Mouse (Mus musculus): ENCODE results near the gene Ccdc32. TPM values are rescaled to one million over a fixed set of nuclear protein-coding genes. Genes with fewer than 3 reads are reported as not detected.
"Not testable (repeated sequence)": the region's sequence is repeated elsewhere in the genome, so short reads cannot be mapped to it uniquely, and the experiment has no call there.

The Ccdc32 gene
- polyA plus RNA-seq, 1 experiment from 2014 or later: 25.4 TPM

GRCm38 (mm10) chr2:119026951-119027350, 2.2 kb downstream of the Ccdc32 start:
- H3K27me3 ChIP-seq: no peaks in the 10 kb centered on the region; the same call in 1 of the 2 replicates
- no peak overlapping the region for H3K4me3 ChIP-seq
- H3K4me1 ChIP-seq: peaks cover 12% of the 10 kb centered on the region
- H3K9me3 ChIP-seq: no peaks in the 10 kb centered on the region
- peaks cover 30% of the 10 kb centered on the region for H3K36me3 ChIP-seq
- WGBS: 93% methylated on average over 4 of the region's 4 CpGs
- no peak for ATAC-seq (ENCODE audit: insufficient number of reproducible peaks, insufficient read depth, low FRiP score, low TSS enrichment, low read depth)
- H3K4me2 ChIP-seq: no peak overlapping the region
- no peak overlapping the region for H3K27ac ChIP-seq
- H3K9ac ChIP-seq: no peak overlapping the region

GRCm38 (mm10) chr2:119025239-119025616, 4.0 kb downstream of the Ccdc32 start:
- H3K36me3 ChIP-seq: peaks cover 42% of the 10 kb centered on the region
- no peak overlapping the region for H3K4me2 ChIP-seq
- H3K4me3 ChIP-seq: no peak overlapping the region
- no peaks in the 10 kb centered on the region for H3K9me3 ChIP-seq
- H3K9ac ChIP-seq: no peak overlapping the region
- no peak overlapping the region for H3K27ac ChIP-seq
- no peak for ATAC-seq (ENCODE audit: insufficient number of reproducible peaks, insufficient read depth, low FRiP score, low TSS enrichment, low read depth)
- WGBS: 74% methylated on average over 4 of the region's 4 CpGs
- H3K27me3 ChIP-seq: no peaks in the 10 kb centered on the region
- peaks cover 12% of the 10 kb centered on the region for H3K4me1 ChIP-seq

- Histone ChIP-seq H3K9ac (no peak overlapping the region), H3K27ac (no peak overlapping the region), H3K4me1 (peaks cover 12% of the 10 kb centered on the region), H3K4me3 (no peak overlapping the region), H3K4me2 (no peak overlapping the region), H3K9me3 (no peaks in the 10 kb centered on the region), H3K27me3 (no peaks in the 10 kb centered on the region), H3K36me3 (peaks cover 45% of the 10 kb centered on the region)
- no peak for ATAC-seq (ENCODE audit: insufficient number of reproducible peaks, insufficient read depth, low FRiP score, low TSS enrichment, low read depth)
- WGBS: 73% methylated on average over 9 of the region's 9 CpGs
These were observed 4.5 kb downstream of the Ccdc32 start for GRCm38 (mm10) chr2:119024536-119025238.

GRCm38 (mm10) chr2:119023154-119023660, 6.0 kb downstream of the Ccdc32 start:
- Histone ChIP-seq H3K9ac (no peak overlapping the region), H3K9me3 (no peaks in the 10 kb centered on the region), H3K4me3 (no peak overlapping the region), H3K4me2 (no peak overlapping the region), H3K27me3 (no peaks in the 10 kb centered on the region), H3K27ac (no peak overlapping the region), H3K36me3 (peaks cover 55% of the 10 kb centered on the region), H3K4me1 (peaks cover 12% of the 10 kb centered on the region)
- WGBS: 87% methylated on average over 6 of the region's 6 CpGs
- ATAC-seq (ENCODE audit: insufficient number of reproducible peaks, insufficient read depth, low FRiP score, low TSS enrichment, low read depth): no peak

DNA sequence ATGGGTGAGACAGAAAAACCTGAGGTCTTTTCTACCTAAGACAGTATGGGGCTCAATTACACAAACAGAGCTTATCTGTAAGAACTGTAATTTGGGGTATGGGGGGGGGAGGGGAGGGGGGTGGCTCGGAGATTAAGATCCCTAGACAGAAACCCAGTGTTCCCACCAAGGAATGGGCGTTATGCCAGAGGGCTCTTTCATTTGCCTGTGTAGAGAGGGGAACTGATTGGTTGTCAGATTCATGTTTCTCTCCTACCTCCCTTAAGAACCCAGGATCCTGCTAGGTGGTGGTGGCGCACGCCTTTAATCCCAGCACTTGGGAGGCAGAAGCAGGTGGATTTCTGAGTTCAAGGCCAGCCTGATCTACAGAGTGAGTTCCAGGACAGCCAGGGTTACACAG, 9.7 kb downstream of the Ccdc32 start:
- no peaks in the 10 kb centered on the region; the same call in 1 of the 2 replicates for H3K9me3 ChIP-seq
- no peak for ATAC-seq (ENCODE audit: insufficient number of reproducible peaks, insufficient read depth, low FRiP score, low TSS enrichment, low read depth)
- no peaks in the 10 kb centered on the region for H3K27me3 ChIP-seq
- H3K4me1 ChIP-seq: peaks cover 8% of the 10 kb centered on the region
- no peak overlapping the region for H3K9ac ChIP-seq
- H3K36me3 ChIP-seq: peaks cover 48% of the 10 kb centered on the region
- no peak overlapping the region for H3K27ac ChIP-seq
- WGBS: 57% methylated on average over 4 of the region's 4 CpGs
- no peak overlapping the region for H3K4me2 ChIP-seq
- H3K4me3 ChIP-seq: no peak overlapping the region

DNA sequence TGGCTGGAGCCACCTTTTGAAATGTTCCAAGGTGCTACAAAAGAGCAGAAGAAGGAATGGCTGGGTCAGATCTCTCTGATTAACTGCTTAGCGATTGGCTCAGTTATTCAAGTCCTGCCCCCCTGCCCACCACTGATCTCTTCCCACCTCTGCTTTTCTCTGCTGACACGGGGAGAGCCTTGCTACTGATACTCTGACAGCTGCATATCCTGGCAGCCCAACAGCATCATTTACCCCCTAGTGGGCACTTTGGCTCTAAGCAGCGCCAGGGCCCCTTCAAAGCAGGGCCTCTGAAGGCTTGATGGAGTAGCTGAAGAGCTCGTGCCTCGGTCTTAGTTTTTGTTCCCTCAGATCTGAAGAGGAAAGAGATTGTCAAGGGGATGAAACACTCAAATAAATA, 10.1 kb downstream of the Ccdc32 start:
- Histone ChIP-seq H3K4me2 (0 out of 2 replicates have a peak overlapping the region, but pooled peaks have one; percentile 9), H3K9me3 (no peaks in the 10 kb centered on the region; the same call in 1 of the 2 replicates), H3K4me3 (no peak overlapping the region), H3K27me3 (no peaks in the 10 kb centered on the region), H3K9ac (peak overlapping the region; percentile 58; the same call in 1 of the 2 replicates), H3K4me1 (peaks cover 8% of the 10 kb centered on the region), H3K36me3 (peaks cover 48% of the 10 kb centered on the region), H3K27ac (peak overlapping the region; percentile 33; the same call in 1 of the 2 replicates)
- 19% methylated on average over 5 of the region's 5 CpGs for WGBS
- no peak; the same call in 1 of the 2 replicates for ATAC-seq (ENCODE audit: insufficient number of reproducible peaks, insufficient read depth, low FRiP score, low TSS enrichment, low read depth)

DNA sequence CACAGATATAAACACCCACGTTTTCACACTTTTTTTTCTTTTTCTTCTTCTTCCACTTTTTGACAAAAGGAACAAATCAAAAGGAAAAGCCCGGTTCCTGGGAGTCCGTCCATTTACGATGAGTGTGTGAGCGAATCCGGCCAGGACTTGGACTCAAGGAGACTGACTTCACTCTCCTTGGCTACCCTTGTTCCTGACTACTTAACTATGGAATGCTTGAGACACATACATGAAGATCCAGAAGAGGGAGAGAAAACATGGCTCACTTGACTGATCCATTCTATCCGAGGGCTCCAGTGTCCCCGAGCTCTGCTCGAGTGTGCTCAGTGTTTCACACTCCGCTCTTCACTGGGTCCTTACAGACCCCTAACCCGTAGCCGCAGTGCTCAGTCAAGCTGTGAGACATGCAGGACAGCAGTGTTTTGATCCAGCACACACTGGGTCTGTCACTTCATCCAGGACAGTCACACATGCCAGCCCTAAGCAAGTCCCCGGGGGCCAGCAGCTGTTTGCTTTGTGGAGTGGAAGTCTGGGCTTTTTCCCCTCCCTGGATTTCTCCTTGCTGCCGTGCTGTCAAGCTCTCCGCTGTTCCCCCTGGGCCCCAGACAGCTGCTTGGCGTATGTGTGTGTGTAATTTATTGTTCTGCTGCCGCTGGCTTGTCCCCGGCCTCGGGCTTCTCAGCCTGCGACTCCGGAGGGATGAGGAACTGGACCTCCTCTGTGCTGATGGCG, 10.6 kb downstream of the Ccdc32 start:
- 0 out of 2 replicates have a peak, but pooled peaks have one; percentile 26 for ATAC-seq (ENCODE audit: insufficient number of reproducible peaks, insufficient read depth, low FRiP score, low TSS enrichment, low read depth)
- Histone ChIP-seq H3K27me3 (no peaks in the 10 kb centered on the region), H3K4me3 (no peak overlapping the region), H3K9me3 (no peaks in the 10 kb centered on the region; the same call in 1 of the 2 replicates), H3K4me1 (peaks cover 8% of the 10 kb centered on the region), H3K36me3 (peaks cover 48% of the 10 kb centered on the region), H3K27ac (peak overlapping the region; percentile 33; the same call in 1 of the 2 replicates), H3K4me2 (0 out of 2 replicates have a peak overlapping the region, but pooled peaks have one; percentile 9), H3K9ac (peak overlapping the region; percentile 58; the same call in 1 of the 2 replicates)
- WGBS: 50% methylated on average over 22 of the region's 22 CpGs

GRCm38 (mm10) chr2:119017647-119018046, 11.5 kb downstream of the Ccdc32 start:
- 89% methylated on average over 3 of the region's 3 CpGs for WGBS
- Histone ChIP-seq H3K27me3 (no peaks in the 10 kb centered on the region), H3K27ac (no peak overlapping the region), H3K9me3 (no peaks in the 10 kb centered on the region; the same call in 1 of the 2 replicates), H3K4me3 (no peak overlapping the region), H3K4me2 (no peak overlapping the region), H3K36me3 (peaks cover 41% of the 10 kb centered on the region), H3K4me1 (peaks cover 8% of the 10 kb centered on the region), H3K9ac (no peak overlapping the region)
- ATAC-seq (ENCODE audit: insufficient number of reproducible peaks, insufficient read depth, low FRiP score, low TSS enrichment, low read depth): no peak

- H3K27me3 ChIP-seq; H3K4me2 ChIP-seq; H3K4me1 ChIP-seq; H3K9me3 ChIP-seq; H3K4me3 ChIP-seq; H3K9ac ChIP-seq; H3K27ac ChIP-seq; ATAC-seq (ENCODE audit: insufficient number of reproducible peaks, insufficient read depth, low FRiP score, low TSS enrichment, low read depth): not testable (repeated sequence)
- 77% methylated on average over 4 of the region's 4 CpGs for WGBS
- H3K36me3 ChIP-seq: peaks cover 28% of the 10 kb centered on the region
These were observed 12.9 kb downstream of the Ccdc32 start for GRCm38 (mm10) chr2:119016312-119016711.

- Histone ChIP-seq H3K36me3 (peaks cover 22% of the 10 kb centered on the region), H3K4me1 (peaks cover 8% of the 10 kb centered on the region), H3K4me3 (no peak overlapping the region), H3K27me3 (no peaks in the 10 kb centered on the region), H3K4me2 (no peak overlapping the region), H3K9me3 (no peaks in the 10 kb centered on the region; the same call in 1 of the 2 replicates), H3K9ac (no peak overlapping the region), H3K27ac (no peak overlapping the region)
- no peak for ATAC-seq (ENCODE audit: insufficient number of reproducible peaks, insufficient read depth, low FRiP score, low TSS enrichment, low read depth)
- WGBS: 81% methylated on average over 12 of the region's 12 CpGs
These were observed 13.5 kb downstream of the Ccdc32 start for GRCm38 (mm10) chr2:119015604-119016180.

DNA sequence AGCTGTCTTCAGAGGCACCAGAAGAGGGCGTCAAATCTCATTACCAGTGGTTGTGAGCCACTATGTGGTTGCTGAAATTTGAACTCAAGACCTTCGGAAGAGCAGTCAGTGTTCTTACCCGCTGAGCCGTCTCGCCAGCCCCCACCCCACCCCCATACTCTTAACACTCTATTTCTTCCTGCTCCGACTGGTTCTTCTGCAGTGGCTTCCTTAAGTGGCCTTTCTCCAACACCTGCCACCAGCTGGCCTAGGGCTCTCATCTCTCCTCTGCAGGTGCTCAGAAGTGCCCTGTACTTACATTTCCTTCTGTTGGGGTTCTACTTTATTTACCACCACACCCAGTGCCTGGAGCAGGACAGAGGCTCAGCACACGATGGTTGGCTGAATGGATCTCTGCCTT, 14.2 kb downstream of the Ccdc32 start:
- Histone ChIP-seq H3K9me3 (no peaks in the 10 kb centered on the region; the same call in 1 of the 2 replicates), H3K4me2 (no peak overlapping the region), H3K36me3 (peaks cover 21% of the 10 kb centered on the region), H3K4me1 (peaks cover 8% of the 10 kb centered on the region), H3K4me3 (no peak overlapping the region), H3K27ac (no peak overlapping the region), H3K27me3 (no peaks in the 10 kb centered on the region), H3K9ac (no peak overlapping the region)
- 79% methylated on average over 7 of the region's 7 CpGs for WGBS
- ATAC-seq (ENCODE audit: insufficient number of reproducible peaks, insufficient read depth, low FRiP score, low TSS enrichment, low read depth): no peak

Data from embryonic facial prominence, embryonic 13.5 days (tissue).